Mouse (Mus musculus): ENCODE measurements around the gene Prex1.

Prex1 gene

DNA sequence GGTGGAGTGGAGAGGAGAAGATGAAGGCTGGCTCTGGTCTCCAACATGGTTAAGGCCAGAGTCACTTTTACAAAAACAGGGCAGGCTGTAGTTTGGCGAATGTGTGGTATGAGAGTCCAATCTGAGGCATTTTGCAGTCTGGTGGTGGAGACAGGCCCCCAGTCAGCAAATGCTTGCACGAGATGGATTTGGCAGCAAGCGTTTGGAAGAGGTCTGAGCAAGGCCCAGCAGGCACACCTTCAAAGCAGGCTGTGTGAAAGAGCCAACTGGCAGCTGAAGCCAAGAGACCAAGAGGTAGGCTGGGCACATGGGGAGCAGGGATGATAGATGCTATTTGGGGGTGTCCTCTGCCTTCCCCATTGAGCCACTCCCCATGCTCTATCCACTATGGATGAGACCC is 51.7 kb downstream of the Prex1 start:
- DNase-seq (ENCODE audit: low read depth, low spot score), result no peak

DNA sequence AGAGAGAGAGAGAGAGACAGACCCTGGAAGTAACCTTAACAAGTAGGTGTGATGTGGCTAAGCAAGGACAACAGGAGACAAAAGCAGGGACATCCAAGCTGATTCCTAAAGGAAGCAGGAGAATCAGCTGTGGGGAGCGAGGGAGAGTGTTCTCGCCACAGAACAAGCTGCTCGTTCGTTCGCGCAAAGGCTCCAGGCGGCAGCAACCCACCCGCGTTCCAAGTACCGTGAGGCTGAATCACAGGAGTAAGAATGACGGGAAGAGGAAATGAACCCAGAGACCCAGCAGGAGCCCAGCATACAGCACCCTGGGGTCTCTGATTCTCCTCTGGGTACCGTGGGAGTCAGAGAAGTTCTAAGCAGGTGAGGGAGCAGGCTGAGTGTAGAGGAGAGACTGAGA is 52.1 kb downstream of the Prex1 start:
- no peak for DNase-seq (ENCODE audit: low read depth, low spot score)

DNA sequence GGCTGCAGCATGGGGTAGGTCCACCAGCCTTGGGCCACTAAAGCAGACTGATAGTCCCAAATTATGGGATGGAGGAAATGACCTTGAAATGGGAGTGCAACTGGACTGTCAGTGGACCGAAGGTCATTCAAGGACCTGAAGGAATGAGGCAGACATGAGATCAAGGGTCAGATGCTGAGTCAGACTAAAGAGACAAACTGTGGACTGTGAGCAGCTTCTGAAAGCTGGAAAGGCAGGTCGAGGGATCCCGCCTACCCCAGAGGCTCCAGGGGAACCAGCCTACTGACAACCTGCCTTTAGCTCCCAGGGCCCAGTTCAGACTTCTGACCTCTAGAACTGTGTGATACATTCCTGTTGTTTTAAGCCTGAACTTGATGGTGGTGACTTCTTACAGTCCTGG is 55.3 kb downstream of the Prex1 start:
- no peak for DNase-seq (ENCODE audit: low read depth, low spot score)

DNA sequence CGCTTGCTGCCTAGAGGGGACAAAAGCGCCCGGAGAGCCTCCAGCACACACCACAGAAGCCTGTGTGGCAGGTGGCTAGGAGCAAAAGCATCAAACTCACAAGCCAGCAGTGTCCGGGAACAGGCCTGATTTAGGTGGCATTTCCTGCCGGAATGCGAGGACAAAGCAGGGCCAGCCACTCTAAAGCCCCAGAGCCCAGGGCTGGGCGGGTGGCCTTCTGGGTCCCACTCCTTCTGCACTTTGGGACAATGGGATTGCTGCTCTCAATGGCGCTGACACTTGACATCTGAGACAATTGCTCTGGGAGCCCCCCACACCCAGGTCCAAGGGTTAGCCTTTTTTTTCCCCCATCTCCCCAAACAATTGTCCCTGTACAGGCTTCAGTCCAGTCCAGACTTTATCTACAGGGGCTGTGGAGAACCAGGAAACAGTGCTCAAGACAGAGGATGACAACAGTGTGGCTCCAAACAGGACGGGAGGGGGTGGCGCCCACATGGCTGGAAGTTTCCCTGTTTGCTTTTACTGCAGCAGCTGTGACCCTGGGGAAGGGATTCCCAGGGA is 56.1 kb downstream of the Prex1 start:
- DNase-seq (ENCODE audit: low read depth, low spot score), result no peak

DNA sequence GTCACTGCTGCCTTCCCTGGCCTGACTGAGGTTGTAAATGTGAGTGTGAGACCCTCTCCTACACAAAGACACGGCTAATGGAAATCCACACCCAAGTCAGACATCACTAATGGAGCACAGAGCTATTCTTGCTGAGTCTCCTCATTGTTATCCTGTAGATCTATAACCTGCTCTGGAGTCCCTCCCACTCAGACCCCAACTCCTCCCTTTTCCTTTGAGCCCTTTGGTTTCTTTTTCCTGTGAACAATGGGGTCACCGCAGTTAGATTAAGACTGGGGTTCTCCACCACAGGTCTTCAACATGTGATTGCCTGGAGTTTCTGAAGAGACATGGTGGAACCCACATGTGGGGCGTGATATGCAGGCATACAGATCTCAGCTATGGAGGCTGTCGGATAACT is 57.0 kb downstream of the Prex1 start:
- peak; percentile 93 for DNase-seq (ENCODE audit: low read depth, low spot score)

DNA sequence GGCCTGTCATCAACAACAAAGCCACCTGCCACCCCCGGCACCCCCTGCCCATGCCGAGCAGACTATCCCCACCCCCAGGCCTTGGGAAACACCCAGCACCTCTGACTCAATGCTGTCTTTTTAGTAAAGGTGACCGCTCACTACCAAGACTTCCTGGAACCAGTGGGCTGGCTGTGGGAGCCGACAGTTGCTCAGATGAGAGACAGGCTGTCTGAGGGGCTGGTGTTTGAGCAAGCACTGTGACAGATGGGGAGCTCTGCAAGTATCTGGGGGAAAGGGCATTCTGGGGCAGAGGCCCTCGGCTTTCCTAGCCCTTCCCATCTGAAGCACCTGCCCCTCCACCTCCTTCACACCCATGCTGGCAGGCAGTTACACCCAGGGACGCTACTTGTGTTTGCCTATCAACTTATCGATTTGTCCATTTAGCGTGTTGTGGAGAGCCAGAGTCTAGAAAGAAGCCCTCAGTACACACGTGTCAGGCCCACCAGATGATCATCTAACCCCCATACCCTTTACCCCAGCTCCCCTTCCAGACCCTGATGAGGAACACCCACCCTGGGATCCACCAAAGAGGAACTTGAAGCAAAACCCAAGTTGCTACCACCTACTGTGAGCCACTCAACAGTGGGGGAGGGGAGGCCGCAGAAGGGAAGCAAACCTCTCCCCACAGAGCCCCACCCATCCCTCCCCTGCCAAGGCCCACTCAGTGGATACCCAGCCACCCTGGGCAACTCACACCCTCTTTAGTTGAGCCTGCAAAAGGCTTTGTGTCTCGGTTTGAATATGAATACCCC is 57.7 kb downstream of the Prex1 start:
- peak; percentile 86 for DNase-seq (ENCODE audit: low read depth, low spot score)

DNA sequence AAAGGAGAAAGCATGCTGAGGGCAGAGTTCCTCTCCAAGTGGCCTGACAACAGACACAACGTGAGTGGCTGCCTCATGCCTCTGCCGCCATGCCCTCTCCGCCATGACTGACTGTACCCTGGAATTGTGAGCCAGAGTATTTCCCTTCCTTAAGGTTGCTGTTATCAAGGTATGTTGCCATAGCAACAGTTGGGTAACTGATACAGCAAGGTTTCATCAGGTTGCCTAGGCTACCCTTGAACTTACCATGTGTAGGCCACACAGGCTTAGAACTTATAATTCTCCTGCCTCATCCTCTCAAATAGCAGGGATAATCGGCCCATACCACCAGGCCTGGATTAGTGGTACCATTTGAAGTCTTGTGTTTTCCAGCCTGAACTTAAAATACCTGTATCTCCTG is 58.3 kb downstream of the Prex1 start:
- DNase-seq (ENCODE audit: low read depth, low spot score), result no peak

DNA sequence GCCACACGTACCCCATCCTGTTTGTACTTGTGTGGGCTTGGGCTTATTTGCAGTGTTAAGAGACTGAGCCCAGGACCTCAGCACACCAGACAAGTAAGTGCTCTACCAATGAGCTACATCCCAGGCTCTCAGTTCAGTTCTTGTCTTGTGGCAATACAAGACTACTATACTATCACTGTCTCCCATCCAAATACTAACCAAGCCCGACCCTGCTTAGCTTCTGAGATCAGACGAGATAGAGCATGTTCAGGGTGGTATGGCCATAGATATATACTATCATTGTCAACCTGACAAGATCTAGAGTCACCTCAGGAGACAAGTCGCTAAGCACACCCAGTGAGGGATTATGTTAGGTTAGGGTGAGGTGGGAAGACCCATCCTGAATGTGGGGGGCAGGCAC is 58.8 kb downstream of the Prex1 start:
- DNase-seq (ENCODE audit: low read depth, low spot score), result no peak

DNA sequence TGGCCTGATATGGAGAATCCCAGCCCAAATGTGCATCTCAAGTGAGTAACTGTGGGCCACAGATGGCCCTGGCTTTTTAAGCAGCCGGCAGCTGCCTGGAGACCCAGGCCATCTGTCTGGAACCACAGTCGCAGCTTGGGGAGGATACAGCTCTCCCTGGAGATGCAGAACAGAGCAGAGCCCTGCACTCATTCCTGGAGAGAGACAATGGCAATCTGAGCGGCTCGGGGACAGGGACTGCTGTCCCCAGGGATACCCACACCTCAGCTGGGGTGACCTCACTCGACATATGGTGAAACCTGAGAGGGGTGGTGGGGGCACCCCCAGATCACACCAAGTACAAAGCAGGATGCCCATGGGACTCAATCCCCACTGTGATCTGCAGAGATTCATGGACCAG is 60.1 kb downstream of the Prex1 start:
- no peak for DNase-seq (ENCODE audit: low read depth, low spot score)

DNA sequence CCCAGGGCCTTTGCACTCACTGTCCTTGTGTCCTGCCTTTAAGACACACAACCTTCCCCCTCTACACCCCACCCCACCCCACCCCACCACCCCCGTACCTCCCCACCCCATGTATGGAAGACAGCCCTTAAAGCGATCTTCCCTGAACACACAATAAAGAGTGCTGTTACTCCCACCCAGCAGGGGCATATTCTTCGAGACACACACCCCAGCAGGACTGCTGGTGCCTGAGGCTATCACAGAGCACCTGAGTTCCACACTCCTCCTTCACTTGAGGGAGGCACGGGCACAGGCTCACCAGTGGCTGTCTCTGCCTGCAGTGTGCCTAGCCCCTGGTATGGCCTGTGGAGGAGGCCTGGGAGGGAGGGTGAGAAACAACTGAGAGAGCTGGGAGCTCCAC is 61.0 kb downstream of the Prex1 start:
- peak; percentile 79 for DNase-seq (ENCODE audit: low read depth, low spot score)

DNA sequence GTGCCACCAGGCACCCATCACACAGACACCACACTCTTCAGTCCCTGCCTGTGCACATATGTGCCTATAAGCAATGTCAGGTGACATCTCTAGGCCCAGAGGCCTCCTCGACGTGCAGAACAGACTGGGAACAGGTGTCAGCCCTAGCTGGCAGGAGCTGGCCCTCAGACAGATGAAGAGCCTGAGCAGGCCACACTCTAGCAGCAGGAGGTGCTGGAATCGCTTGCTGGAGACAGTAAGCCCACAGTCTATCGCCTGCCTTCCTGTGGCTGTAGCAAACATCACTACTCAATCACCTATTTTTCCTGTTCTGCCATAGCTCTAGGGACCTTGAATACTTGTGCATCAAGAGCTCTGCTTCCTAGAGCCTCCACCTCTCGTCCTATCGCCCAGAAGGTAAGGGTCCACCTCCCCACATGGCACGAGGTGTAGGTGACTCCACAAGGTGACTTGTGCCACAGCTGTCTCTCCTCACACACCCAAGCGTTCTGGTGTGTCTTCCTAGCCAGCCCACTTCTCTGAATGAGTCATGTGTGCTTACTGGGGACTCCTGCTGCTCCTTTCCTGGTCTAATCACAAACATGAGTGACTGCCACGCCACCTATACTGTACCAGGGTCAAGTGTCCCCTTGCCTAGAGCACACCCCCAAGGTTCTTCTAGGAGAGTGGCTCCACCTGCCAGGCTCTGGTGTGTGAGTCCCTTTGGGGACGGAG is 62.2 kb downstream of the Prex1 start:
- no peak for DNase-seq (ENCODE audit: low read depth, low spot score)

DNA sequence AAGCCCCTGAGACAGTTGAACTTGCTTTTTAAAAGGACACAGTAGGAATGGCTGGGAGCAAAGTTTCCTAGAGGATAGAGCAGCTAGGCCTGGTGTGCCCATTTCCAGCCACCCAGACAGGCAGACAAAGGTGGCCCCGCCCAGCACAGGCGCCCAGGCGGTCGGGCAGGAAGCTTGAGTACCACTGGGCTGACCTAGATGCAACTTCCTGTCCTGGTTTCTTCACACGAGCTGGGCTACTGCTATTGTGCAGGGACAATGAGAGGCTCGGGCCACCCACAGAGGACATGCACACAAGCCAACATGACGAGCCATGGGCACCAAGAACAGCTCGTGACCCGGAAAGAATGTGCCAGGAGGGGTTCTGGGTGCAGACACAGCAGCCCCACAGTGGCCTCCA is 63.2 kb downstream of the Prex1 start:
- DNase-seq (ENCODE audit: low read depth, low spot score), result no peak

DNA sequence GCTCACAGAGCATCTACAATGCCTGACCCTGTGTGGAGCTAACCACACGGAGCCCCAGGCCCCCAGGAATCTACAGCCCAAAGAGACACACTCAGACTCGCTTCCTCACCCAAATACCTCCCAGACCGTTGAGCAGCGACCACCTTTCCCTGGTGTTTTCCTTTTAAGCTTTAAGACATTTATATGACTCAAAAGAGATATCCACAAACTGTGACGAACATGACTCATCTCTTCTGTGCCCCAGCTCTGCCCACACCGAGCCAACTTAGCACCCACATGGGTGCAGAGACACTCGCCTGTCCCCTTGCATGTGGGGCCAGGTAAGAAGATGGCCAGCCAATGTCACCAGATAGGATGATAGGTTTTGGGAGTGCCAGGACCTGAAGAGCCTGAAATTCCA is 66.4 kb downstream of the Prex1 start:
- no peak for DNase-seq (ENCODE audit: low read depth, low spot score)

DNA sequence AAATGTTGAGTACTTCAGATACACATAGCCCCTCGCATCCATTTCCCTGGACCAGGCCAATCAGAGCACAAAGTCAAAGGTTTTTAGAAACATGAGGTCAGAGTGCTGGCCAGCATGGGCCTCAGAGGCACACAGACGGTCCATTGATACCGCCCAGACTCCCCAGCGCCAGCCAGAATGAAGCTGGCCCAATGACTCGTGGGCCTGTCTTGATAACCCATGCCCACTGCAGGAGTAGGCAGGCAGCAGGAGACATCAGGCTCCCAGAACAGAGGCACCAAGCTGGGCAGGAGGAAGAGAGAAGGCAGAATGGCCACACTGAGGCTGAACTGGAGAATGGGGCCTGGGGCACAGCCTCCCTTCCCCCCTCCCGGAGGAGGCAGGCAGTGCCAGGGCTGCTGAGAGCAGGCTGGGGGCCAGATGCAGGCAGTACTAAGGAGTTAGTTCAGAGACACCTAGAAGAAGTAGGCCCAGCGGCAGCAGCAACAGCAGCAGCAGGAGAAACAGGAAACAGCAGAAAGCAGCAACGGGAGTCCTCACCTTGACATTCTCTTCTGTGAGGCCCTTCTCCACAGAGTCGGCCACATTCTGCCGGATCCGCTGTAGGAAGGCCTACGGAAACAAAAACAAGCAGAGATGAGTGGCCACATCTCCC is 67.1 kb downstream of the Prex1 start:
- no peak for DNase-seq (ENCODE audit: low read depth, low spot score)

DNA sequence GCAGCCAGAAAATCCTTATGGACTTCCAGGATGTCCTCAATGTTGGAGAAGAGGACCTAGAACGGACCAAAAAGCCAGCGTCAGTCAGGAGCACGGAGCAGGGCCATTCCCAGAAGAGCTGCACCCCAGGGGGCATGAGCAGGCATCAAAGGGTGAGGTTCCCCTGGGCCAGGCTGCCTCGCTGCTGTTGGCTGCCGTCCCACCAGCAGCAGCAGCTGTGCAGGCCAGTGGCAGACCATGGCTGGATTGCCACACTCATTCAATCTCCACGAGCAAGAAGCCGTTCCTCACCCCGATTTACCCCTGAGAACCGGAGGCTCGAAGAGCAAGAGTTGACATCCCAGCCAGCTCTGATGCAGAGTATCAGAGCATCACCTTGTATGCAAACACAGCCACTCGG is 68.8 kb downstream of the Prex1 start:
- DNase-seq (ENCODE audit: low read depth, low spot score), result no peak

DNA sequence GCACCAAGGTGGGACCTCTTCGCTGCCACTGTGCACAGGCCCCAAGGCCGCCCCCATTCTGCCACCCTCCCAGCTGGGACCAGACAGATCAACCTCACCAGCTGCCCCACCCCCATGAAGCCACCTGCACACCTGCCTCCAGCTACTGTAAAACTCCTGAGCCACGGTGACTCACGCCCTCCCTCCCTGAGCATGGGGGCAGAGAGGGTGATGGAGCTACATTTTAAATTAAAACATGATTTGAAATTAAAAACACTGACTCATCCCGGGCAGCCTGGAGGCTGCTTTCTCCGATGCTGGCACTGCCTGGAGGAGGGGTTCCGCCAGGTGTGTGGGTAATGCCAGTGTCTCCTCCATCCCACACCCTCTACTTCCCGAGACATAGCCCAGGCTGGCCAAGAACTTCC is 71.0 kb downstream of the Prex1 start:
- no peak for DNase-seq (ENCODE audit: low read depth, low spot score)

DNA sequence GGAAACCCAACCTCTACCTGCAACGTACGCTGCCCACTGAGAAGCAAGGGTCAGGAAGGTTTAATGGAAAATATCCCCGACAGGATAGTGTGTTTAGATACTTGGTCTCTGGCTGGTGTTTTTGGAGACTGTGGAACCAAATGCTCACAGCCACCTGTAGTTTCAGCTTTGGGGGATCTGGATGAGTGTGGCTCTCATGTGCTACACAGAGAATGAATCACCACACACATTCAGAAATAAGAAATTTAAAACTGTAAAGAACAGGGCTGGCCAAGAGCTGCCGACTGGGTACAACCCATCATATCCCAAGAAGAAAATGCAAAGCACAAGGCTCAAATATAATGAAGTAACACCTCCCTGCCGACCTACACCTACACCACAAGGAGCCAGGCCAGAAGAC is 73.9 kb downstream of the Prex1 start:
- DNase-seq (ENCODE audit: low read depth, low spot score), result no peak

DNA sequence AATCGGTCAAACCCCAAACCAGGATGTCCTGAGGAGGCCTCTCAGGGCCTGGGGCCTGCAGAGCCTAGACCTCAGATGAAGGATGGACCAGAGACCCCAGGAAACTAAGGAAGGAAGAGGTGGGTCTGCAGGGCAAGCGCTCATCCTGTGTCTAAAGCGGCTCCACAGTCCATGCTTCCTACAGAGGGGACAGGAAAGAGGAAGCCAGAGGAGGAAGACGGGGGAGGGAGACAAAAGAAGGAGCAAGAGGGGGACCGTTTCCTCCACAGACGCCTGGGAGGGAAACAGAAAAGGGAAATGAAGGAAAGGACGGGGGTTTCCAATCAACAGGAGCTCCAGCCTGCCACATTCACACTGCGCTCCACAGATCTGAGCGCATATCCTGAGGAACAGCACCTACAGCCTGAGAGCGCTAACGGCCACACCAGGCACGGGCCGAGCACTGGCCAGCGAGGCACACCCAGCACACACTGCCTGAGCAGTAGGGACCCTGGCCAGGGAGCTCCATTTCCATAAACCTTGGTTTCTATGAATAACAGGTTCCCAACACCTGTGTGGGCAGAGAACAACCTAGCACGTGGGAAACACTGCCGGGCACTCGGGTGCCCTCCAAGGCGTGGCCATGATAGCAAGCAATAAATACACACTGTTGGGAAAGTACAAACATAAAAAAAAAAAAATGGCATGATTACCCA is 74.5 kb downstream of the Prex1 start:
- no peak for DNase-seq (ENCODE audit: low read depth, low spot score)

DNA sequence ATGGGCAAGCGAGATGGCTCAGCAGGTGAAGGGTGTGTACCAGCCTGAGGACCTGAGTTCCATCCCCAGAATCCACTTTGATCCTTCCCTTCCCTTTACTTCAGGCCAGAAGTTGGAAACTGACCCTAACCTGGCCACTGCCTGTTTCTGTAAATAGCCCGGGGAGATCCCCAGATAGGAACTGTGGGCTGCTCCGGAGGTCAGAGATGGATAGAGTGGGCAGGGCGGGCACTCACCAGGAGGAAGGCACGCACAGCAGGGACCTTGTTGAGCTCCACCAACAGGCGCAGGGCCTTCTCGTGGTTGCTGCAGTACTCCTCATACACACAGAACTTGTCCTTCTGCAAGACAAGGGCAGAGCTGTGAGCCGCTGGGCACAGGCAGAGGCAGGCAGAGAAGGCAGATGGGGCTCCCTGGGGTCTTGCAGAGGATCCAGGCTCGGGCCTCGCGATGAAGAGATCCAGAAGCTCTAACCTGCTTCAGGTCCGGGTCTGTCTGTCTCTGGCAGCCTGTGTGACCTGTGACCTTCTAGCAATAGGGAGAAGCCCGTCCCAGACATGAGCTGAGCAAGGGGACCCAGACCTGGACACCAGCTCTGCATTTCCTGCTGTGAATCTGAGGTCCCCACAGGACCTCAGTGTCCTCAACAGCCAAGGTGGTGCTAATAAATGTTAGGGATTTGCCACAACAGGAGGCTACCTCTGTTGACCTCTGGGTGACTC is 75.4 kb downstream of the Prex1 start:
- DNase-seq (ENCODE audit: low read depth, low spot score), result no peak

DNA sequence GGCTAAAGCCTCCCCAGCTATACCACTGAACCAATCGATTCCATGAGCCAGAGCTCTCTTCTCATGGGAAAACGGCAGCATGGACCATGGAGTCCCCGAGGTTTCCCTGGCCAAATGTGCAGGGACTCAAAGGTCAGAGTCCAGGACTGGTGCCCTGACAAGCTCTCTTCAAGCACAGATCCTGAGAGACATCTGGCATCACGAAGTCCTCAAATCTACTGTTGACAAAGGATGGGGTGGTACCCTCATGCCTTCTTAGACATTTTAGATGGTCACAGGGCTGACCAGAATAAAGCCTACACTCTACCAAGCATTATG is 76.0 kb downstream of the Prex1 start:
- DNase-seq (ENCODE audit: low read depth, low spot score), result no peak

DNA sequence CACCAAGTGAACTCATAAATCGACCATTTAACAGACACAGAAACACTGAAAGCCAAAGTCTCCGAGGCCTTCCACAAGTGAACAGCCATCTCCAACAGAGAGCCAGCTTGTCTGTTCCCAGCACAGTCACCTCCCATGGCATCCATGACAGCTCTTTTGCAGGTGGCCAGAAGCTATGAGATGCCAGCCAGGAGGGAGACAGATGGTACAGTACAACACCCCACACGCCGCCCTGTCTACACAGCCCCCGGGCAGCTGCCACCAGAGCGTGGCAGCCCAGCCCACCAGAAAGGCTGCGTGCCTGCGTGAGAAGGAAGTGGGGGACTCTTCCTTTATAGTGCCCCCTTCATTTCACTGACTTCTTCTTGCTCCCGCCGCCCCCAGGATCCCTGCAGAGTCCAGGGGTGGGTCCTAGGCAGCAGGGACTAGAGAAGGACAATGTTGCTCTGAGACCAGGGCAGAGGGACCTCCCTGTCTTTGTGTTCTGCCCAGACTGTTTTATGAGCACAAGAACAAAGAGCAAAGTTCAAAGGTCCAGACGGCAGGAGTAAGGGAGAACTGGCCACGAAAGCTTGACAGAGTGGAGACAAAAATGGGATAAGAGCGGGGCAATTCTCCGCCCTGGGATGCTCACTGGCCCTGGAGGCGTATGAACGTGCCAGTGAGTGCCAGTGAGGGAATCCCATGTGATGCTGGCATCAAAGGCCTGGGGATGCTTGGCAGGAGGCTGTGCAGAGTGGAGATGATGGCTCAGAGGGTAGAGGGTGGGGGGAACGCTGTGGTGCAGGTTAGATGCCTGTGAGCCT is 76.6 kb downstream of the Prex1 start:
- no peak for DNase-seq (ENCODE audit: low read depth, low spot score)
